Mouse (Mus musculus): Measurements from ENCODE around the gene Egflam. TPM values are rescaled to one million over a fixed set of nuclear protein-coding genes. Genes with fewer than 3 reads are reported as not detected.

Gene Egflam
- polyA plus RNA-seq, 1 experiment from 2014 or later: 12.3 TPM

- ATAC-seq (ENCODE audit: low FRiP score): no peak
- Histone ChIP-seq H3K9ac (replicated peaks) (no peak overlapping the region), H3K36me3 (peaks cover 27% of the 10 kb centered on the region), H3K4me3 (replicated peaks) (no peak overlapping the region), H3K27me3 (replicated peaks) (no peaks in the 10 kb centered on the region), H3K4me2 (no peak overlapping the region), H3K4me1 (no peaks in the 10 kb centered on the region), H3K9me3 (replicated peaks) (no peaks in the 10 kb centered on the region), H3K27ac (replicated peaks) (no peak overlapping the region)
- 91% methylated on average over 9 of the region's 9 CpGs for WGBS
These were observed 231.5 kb downstream of the Egflam start for GRCm38 (mm10) chr15:7166735-7167134.

- peaks cover 26% of the 10 kb centered on the region for H3K36me3 ChIP-seq
- WGBS: 68% methylated on average over 6 of the region's 6 CpGs
- H3K9ac ChIP-seq (replicated peaks): no peak overlapping the region
- no peak overlapping the region for H3K4me2 ChIP-seq
- no peaks in the 10 kb centered on the region for H3K9me3 ChIP-seq (replicated peaks)
- no peaks in the 10 kb centered on the region for H3K4me1 ChIP-seq
- no peak for ATAC-seq (ENCODE audit: low FRiP score)
- no peak overlapping the region for H3K27ac ChIP-seq (replicated peaks)
- no peaks in the 10 kb centered on the region for H3K27me3 ChIP-seq (replicated peaks)
- H3K4me3 ChIP-seq (replicated peaks): no peak overlapping the region
These were observed 234.3 kb downstream of the Egflam start for GRCm38 (mm10) chr15:7163851-7164250.

- Histone ChIP-seq H3K4me1 (no peaks in the 10 kb centered on the region), H3K9ac (replicated peaks) (no peak overlapping the region), H3K27me3 (replicated peaks) (no peaks in the 10 kb centered on the region), H3K36me3 (peaks cover 18% of the 10 kb centered on the region), H3K9me3 (replicated peaks) (no peaks in the 10 kb centered on the region), H3K4me2 (no peak overlapping the region), H3K27ac (replicated peaks) (no peak overlapping the region), H3K4me3 (replicated peaks) (no peak overlapping the region)
- 84% methylated on average over 8 of the region's 8 CpGs for WGBS
- no peak for ATAC-seq (ENCODE audit: low FRiP score)
These were observed 237.9 kb downstream of the Egflam start for GRCm38 (mm10) chr15:7160321-7160720.

- ATAC-seq (ENCODE audit: low FRiP score): no peak
- H3K27ac ChIP-seq (replicated peaks): no peak overlapping the region
- peaks cover 18% of the 10 kb centered on the region for H3K36me3 ChIP-seq
- 93% methylated on average over 9 of the region's 9 CpGs for WGBS
- H3K9ac ChIP-seq (replicated peaks): no peak overlapping the region
- no peaks in the 10 kb centered on the region for H3K4me1 ChIP-seq
- H3K4me3 ChIP-seq (replicated peaks): no peak overlapping the region
- H3K9me3 ChIP-seq (replicated peaks): no peaks in the 10 kb centered on the region
- H3K4me2 ChIP-seq: no peak overlapping the region
- H3K27me3 ChIP-seq (replicated peaks): no peaks in the 10 kb centered on the region
These were observed 238.3 kb downstream of the Egflam start for GRCm38 (mm10) chr15:7159869-7160268.

GRCm38 (mm10) chr15:7157658-7158057 is 240.5 kb downstream of the Egflam start:
- 96% methylated on average over 6 of the region's 6 CpGs for WGBS
- ATAC-seq (ENCODE audit: low FRiP score): no peak
- H3K9ac ChIP-seq (replicated peaks): no peak overlapping the region

More at GRCm38 (mm10) chr15:7157658-7158057, 240.5 kb downstream of the Egflam start:
- no peak overlapping the region for H3K27ac ChIP-seq (replicated peaks)
- no peak overlapping the region for H3K4me2 ChIP-seq
- H3K9me3 ChIP-seq (replicated peaks): no peaks in the 10 kb centered on the region
- no peaks in the 10 kb centered on the region for H3K27me3 ChIP-seq (replicated peaks)
- peaks cover 15% of the 10 kb centered on the region; the same call in 1 of the 2 replicates for H3K36me3 ChIP-seq
- H3K4me3 ChIP-seq (replicated peaks): no peak overlapping the region
- H3K4me1 ChIP-seq: peaks cover 10% of the 10 kb centered on the region
